Mouse (Mus musculus) liver, embryonic 16.5 days (tissue): ENCODE results near the gene Tmsb15b1. TPM values are rescaled to one million over a fixed set of nuclear protein-coding genes. Genes with fewer than 3 reads are reported as not detected.

Experiments
- ATAC-seq: fragments of 200-750 bp; cut with Nextera tagmentation; 2 replicates; pipeline ENCODE4 v1.8.0; 2017; ENCODE audit warnings: low read depth, mild to moderate bottlenecking, moderate number of reproducible peaks, moderate library complexity
- H3K27ac ChIP-seq: fragments of 300-500 bp; sonication (generic); 2 replicates; pipeline ENCODE4 v1.5.1; 2014; ENCODE audit warnings: mild to moderate bottlenecking, low read length
- H3K27me3 ChIP-seq: fragments of 300-500 bp; sonication (generic); 2 replicates; pipeline ENCODE4 v1.6.1; 2014; ENCODE audit warnings: low read depth, low read length, mixed read lengths; ENCODE audit not compliant: control insufficient read depth, insufficient read depth
- H3K36me3 ChIP-seq: fragments of 300-500 bp; sonication (generic); 2 replicates; pipeline ENCODE4 v1.6.1; 2014; ENCODE audit warnings: mild to moderate bottlenecking; ENCODE audit not compliant: control insufficient read depth, insufficient read depth
- H3K4me1 ChIP-seq: fragments of 300-500 bp; sonication (generic); 2 replicates; pipeline ENCODE4 v1.6.1; 2014; ENCODE audit warnings: low read depth, low read length, mixed read lengths; ENCODE audit not compliant: control insufficient read depth
- H3K4me2 ChIP-seq: fragments of 300-500 bp; sonication (generic); 2 replicates; pipeline ENCODE4 v1.6.1; 2014; ENCODE audit warnings: low read depth, low read length, mixed read lengths
- H3K4me3 ChIP-seq: fragments of 300-500 bp; sonication (generic); 2 replicates; pipeline ENCODE4 v1.5.1; 2014; ENCODE audit warnings: low read depth, mild to moderate bottlenecking, low read length
- H3K9ac ChIP-seq: fragments of 300-500 bp; sonication (generic); 2 replicates; pipeline ENCODE4 v1.6.1; 2014; ENCODE audit warnings: low read depth, low read length
- H3K9me3 ChIP-seq: fragments of 300-500 bp; sonication (generic); replicated peaks from 2 replicates; pipeline ENCODE4 v1.6.1; 2016; ENCODE audit warnings: low read length; ENCODE audit not compliant: control insufficient read depth
- WGBS: fragments of 180-500 bp; shearing (Covaris S2); extraction: QIAGEN DNeasy Blood & Tissue Kit; methylation state at CpG from one replicate; pipeline ENCODE4 v1.1.7; 2014; ENCODE audit not compliant: insufficient replicate concordance; 5-methylcytosine and 5-hydroxymethylcytosine counted together
- polyA plus RNA-seq: library from polyadenylated mRNA; unstranded; fragments of >200 nt; fragmentation: Nextera tagmentation; extraction: Ambion mirVana; gene quantifications from 2 replicates; pipeline ENCODE4 v1.2.1, GENCODE M21; 2015

Tmsb15b1 gene
- 5.5 and 5.7 TPM in 2 replicates for polyA plus RNA-seq

GRCm38 (mm10) chrX:136976424-136977084 is at the start of gene Tmsb15b1, which contains the start of gene Tmsb15l:
Tmsb15b1 (minus strand) TSS chrX:136976874.
Tmsb15l (minus strand) TSS chrX:136976869.
- H3K27me3 ChIP-seq = no peaks in the 10 kb centered on the region
- no peaks in the 10 kb centered on the region for H3K9me3 ChIP-seq
- peak within 1 kb of the TSS; percentile 42 for H3K4me2 ChIP-seq
- WGBS = 28% methylated on average over 15 of the region's 15 CpGs
- H3K27ac ChIP-seq = no peak within 1 kb of the TSS
- no peaks in the 10 kb centered on the region for H3K36me3 ChIP-seq
- H3K4me1 ChIP-seq = no peaks in the 10 kb centered on the region
- peak within 1 kb of the TSS; percentile 44 for H3K4me3 ChIP-seq
- ATAC-seq = peak; percentile 97
- no peak within 1 kb of the TSS for H3K9ac ChIP-seq

GRCm38 (mm10) chrX:137019310-137019709 is 42.6 kb upstream of the Tmsb15b1 start:
- ATAC-seq = 0 out of 2 replicates have a peak, but pooled peaks have one; percentile 35
- no peaks in the 10 kb centered on the region for H3K4me1 ChIP-seq

GRCm38 (mm10) chrX:137017668-137018067 is 41.0 kb upstream of the Tmsb15b1 start:
- Histone ChIP-seq H3K4me1 (no peaks in the 10 kb centered on the region), H3K4me3 (no peak overlapping the region), H3K9ac (no peak overlapping the region), H3K27ac (no peak overlapping the region), H3K27me3 (no peaks in the 10 kb centered on the region), H3K9me3 (no peaks in the 10 kb centered on the region), H3K36me3 (no peaks in the 10 kb centered on the region), H3K4me2 (no peak overlapping the region)
- no peak for ATAC-seq
- WGBS = 58% methylated on average over 1 of the region's 1 CpGs

More at GRCm38 (mm10) chrX:137019310-137019709, 42.6 kb upstream of the Tmsb15b1 start:
- no peaks in the 10 kb centered on the region for H3K36me3 ChIP-seq
- no peaks in the 10 kb centered on the region for H3K9me3 ChIP-seq
- no peak overlapping the region for H3K4me2 ChIP-seq
- WGBS = 23% methylated on average over 1 of the region's 1 CpGs
- no peak overlapping the region for H3K27ac ChIP-seq
- no peak overlapping the region for H3K9ac ChIP-seq
- no peak overlapping the region for H3K4me3 ChIP-seq
- no peaks in the 10 kb centered on the region for H3K27me3 ChIP-seq

- H3K9me3 ChIP-seq = no peaks in the 10 kb centered on the region
- no peak for ATAC-seq
- WGBS = 46% methylated on average over 6 of the region's 6 CpGs
- no peak overlapping the region for H3K27ac ChIP-seq
- no peak overlapping the region for H3K4me2 ChIP-seq
- no peaks in the 10 kb centered on the region for H3K27me3 ChIP-seq
- H3K4me3 ChIP-seq = no peak overlapping the region
- H3K9ac ChIP-seq = no peak overlapping the region
- no peaks in the 10 kb centered on the region for H3K4me1 ChIP-seq
- H3K36me3 ChIP-seq = no peaks in the 10 kb centered on the region
Measured at GRCm38 (mm10) chrX:137015099-137015709, 38.5 kb upstream of the Tmsb15b1 start.

GRCm38 (mm10) chrX:136996256-136996655 is 19.6 kb upstream of the Tmsb15b1 start:
- Histone ChIP-seq H3K27me3 (peaks cover 16% of the 10 kb centered on the region), H3K4me2 (no peak overlapping the region), H3K4me3 (no peak overlapping the region), H3K36me3 (no peaks in the 10 kb centered on the region), H3K9me3 (no peaks in the 10 kb centered on the region), H3K9ac (no peak overlapping the region), H3K4me1 (no peaks in the 10 kb centered on the region), H3K27ac (no peak overlapping the region)
- ATAC-seq = no peak
- WGBS = 43% methylated on average over 2 of the region's 2 CpGs

GRCm38 (mm10) chrX:136993641-136994040 is 17.0 kb upstream of the Tmsb15b1 start:
- H3K4me3 ChIP-seq = no peak overlapping the region
- H3K36me3 ChIP-seq = no peaks in the 10 kb centered on the region
- H3K27me3 ChIP-seq = peaks cover 16% of the 10 kb centered on the region
- H3K4me2 ChIP-seq = no peak overlapping the region
- ATAC-seq = no peak
- no peak overlapping the region for H3K27ac ChIP-seq
- H3K9me3 ChIP-seq = no peaks in the 10 kb centered on the region
- H3K4me1 ChIP-seq = no peaks in the 10 kb centered on the region
- H3K9ac ChIP-seq = no peak overlapping the region
- 50% methylated on average over 14 of the region's 14 CpGs for WGBS

- H3K9ac ChIP-seq = no peak within 1 kb of the TSS
- peaks cover 16% of the 10 kb centered on the region for H3K27me3 ChIP-seq
- no peaks in the 10 kb centered on the region for H3K9me3 ChIP-seq
- H3K4me3 ChIP-seq = 0 out of 2 replicates have a peak within 1 kb of the TSS, but pooled peaks have one; percentile 11
- 23% methylated on average over 26 of the region's 26 CpGs for WGBS
- H3K27ac ChIP-seq = no peak within 1 kb of the TSS
- peak within 1 kb of the TSS; percentile 12; the same call in 1 of the 2 replicates for H3K4me2 ChIP-seq
- ATAC-seq = no peak
- no peaks in the 10 kb centered on the region for H3K4me1 ChIP-seq
- no peaks in the 10 kb centered on the region for H3K36me3 ChIP-seq
Measured at GRCm38 (mm10) chrX:136992978-136993547, 16.4 kb upstream of the Tmsb15b1 start, which contains the start of gene Zcchc18. Zcchc18 (plus strand) TSS chrX:136993155.

- Histone ChIP-seq H3K9ac (no peak overlapping the region), H3K4me3 (no peak overlapping the region)
- ATAC-seq = no peak
Measured at GRCm38 (mm10) chrX:136992191-136992965, 15.7 kb upstream of the Tmsb15b1 start.

More at GRCm38 (mm10) chrX:136992191-136992965, 15.7 kb upstream of the Tmsb15b1 start:
- Histone ChIP-seq H3K4me1 (no peaks in the 10 kb centered on the region), H3K27ac (no peak overlapping the region), H3K9me3 (no peaks in the 10 kb centered on the region), H3K36me3 (no peaks in the 10 kb centered on the region), H3K27me3 (peaks cover 16% of the 10 kb centered on the region), H3K4me2 (peak overlapping the region; percentile 12; the same call in 1 of the 2 replicates)
- 28% methylated on average over 19 of the region's 19 CpGs for WGBS
